Mouse (Mus musculus): ENCODE data around the gene Mak.
"Not testable (repeated sequence)": the region's sequence is repeated elsewhere in the genome, so short reads cannot be mapped to it uniquely, and the experiment has no call there.

Mak gene

DNA sequence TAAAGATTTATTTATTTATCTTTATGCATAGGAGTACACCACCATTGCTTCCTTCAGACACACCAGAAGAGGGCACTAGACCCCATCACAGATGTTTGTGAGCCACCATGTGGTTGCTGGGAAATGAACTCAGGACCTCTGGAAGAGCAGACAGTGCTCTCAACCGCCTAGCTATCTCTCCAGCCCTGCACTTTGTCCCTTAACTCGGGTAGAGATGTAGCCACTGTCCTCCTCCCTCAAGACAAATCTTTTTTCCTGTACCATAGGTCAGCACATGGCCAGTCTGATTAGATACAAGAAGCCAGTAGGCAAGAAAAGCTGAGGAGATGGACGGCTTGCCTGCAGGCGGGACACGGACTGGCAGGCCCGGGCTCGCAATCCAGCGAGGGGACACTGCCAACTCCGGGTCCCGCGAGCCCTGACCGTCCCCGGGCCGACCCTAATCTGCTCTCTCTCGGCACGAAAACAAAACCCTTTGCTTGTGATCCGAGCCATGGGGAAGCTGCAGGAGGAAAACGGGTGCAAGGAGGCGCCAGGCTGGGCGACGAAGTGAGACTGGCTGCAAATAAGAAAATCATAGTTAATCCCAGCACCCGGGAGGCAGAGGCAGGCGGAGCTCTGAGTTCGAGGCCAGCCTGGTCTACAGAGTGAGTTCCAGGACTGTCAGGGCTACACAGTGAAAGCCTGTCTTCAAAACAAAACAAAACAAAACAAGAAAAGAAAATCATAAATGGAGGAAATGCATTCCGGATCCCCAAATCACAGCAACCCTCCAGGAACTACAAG, 79.2 kb downstream of the Mak start:
- no peak for DNase-seq (ENCODE audit: low read depth, low spot score)

DNA sequence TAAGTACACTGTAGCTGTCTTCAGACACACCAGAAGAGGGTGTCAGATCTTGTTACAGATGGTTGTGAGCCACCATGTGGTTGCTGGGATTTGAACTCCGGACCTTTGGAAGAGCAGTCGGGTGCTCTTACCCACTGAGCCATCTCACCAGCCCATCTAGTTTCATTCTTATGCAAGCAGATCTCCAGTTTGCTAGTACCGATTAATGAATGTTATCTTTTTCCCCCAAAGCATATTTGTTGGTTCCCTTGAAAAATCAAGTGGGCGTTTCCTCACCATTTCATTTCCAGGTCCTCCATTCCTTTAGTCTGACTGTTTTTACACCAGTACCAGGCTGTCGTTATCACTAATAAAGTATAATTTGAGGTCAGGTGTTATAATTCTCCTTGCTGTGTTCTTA, 81.0 kb downstream of the Mak start:
- DNase-seq (ENCODE audit: low read depth, low spot score), result not testable (repeated sequence)

DNA sequence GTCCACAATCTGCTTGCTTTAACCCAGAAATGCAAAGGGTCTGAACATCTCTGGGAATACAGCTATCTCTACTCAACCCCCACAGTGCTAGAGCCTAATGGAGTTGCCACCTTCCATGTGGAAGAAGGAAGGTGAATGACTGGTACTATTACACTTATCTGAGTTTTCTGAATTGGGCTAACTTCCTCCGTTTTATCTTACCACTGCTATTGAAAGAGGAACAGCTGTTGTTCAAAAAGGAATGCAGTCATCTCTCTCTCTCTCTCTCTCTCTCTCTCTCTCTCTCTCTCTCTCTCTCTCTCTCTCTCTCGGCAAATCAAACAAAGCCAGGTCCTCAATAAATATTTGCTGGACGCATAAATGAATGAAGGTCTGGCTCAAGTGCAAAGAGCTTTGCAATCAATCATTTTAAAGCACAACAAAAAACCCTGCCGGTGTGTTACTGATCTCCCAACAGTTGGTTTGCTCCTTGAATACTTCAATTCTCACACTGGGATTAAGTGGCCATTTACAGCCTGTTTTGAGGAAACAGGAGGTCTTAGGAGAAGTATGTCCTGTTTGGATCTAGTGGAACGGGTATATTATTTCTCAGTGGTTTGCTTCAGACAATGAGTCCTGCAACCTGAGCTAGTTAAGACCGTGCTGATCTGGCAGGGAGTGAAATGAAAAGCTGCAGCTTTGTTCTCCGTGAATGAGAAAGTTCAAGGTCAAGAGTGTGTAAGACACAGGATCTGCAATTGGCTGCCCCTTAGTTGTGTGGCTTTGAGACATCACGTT, 84.8 kb downstream of the Mak start:
- DNase-seq (ENCODE audit: low read depth, low spot score), result peak; percentile 60

DNA sequence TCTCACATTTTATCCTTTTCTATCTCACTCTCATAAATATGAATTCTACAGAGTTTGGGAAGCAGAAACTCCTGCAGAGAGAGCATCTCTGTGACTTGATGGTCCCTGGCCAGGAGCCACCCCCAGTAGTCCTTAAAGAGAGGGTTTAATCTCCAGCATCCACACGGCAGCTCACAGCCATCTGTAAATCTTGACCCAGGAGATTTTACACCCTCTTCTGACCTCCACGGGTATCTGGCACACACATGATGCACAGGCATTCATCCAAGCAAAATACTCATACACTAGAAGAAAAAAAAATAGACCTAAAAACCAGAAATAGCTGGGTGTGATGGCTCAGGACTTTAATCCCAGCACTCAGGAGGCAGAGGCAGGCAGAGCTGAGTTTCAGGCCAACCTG, 91.1 kb downstream of the Mak start:
- DNase-seq (ENCODE audit: low read depth, low spot score), result no peak

DNA sequence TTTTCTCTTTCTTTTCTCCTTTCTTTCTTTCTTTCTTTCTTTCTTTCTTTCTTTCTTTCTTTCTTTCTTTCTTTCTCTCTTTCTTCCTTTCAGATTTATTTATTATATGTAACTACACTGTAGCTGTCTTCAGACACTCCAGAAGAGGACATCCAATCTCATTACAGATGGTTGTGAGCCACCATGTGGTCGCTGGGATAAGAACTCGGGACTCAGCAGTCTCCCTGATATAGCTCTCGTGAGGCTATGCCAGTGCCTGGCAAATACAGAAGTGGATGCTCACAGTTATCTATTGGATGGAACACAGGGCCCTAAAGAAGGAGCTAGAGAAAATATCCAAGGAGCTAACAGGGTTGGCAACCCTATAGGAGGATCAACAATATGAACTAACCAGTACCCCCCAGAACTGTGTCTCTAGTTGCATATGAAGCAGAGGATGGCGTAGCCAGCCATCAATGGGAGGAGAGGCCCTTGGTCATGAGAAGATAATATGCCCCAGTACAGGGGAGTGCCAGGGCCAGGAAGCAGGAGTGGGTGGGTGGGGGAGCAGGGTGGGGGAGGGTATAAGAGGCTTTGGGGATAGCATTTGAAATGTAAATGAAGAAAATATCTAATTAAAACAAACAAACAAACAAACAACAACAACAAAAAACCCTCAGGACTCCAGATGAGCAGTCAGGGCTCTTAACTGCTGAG, 91.8 kb downstream of the Mak start:
- not testable (repeated sequence) for DNase-seq (ENCODE audit: low read depth, low spot score)

DNA sequence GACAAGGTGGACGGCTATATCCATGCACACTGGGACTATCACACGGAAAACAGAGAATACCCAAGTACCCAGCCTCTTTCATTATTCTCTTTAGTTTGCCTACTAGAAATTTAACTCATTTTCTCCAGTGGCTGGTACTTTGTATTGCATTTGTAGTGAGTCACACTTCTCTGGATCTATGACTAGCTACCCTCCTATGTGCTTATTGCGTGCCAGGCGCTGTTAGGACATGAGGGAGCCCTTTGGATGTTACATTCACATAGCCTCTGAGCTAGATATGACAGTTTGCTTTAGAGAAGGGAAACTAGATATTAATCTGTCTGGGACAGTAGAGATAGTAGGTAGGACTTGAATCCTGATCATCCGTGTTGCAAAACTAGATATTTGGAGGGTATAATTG, 93.4 kb downstream of the Mak start:
- no peak for DNase-seq (ENCODE audit: low read depth, low spot score)

DNA sequence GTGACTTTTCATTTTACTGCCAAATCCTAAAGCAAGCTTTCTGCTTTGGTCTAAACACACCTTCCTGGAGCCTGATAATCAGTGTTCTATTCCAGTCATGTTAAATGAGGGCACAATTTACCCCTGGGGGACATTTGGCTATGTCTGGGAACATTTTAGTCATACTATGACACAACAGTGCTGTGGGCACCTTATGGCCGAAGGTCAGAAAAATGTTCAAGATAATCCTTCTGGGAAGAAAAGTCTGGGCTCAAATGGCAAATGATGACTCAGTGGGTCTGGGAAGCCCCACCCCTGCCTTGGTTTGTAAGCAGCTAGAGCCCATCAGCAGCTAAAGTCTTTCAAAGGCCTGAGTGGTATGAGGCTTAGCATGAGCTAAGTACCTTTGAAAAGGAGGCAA, 96.7 kb downstream of the Mak start:
- no peak for DNase-seq (ENCODE audit: low read depth, low spot score)

DNA sequence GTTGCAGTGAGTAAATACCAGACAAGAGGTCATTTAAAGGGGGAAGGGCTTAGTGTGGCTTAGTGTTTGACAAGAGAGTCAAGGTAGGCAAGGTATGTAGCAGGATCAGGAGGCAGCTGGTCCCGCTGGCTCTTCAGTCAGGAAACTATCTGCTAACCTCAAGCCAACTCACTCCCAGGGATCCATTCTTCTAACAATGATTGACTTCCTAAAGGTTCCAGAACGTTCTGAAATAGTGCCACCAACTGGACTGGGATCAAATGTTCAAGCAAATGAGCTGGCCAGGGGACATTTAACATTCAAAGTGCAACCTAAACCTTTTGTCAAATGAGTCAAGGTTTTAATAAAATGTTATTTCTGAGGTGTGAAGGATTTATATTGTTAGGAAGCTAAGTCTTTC, 100.2 kb downstream of the Mak start:
- no peak for DNase-seq (ENCODE audit: low read depth, low spot score)

DNA sequence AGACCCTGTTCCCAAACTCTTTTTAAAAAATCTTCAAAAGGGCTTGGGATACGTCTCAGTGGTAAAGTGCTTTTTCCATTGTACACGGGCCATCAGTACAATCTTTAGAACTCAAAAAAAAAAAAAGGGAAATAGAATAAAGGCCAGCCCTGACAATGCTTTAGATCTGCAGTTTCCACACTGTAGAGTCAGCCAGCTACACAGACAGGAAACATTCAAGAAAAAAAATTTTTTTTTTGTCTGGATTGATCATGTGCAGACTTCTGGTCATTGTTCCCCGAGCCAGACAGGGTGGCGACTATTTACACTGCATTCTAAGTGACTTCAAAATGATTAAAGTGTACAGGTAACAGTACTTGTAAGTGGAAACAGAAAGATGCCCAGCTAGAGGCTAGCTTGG, 100.9 kb downstream of the Mak start:
- DNase-seq (ENCODE audit: low read depth, low spot score), result no peak

DNA sequence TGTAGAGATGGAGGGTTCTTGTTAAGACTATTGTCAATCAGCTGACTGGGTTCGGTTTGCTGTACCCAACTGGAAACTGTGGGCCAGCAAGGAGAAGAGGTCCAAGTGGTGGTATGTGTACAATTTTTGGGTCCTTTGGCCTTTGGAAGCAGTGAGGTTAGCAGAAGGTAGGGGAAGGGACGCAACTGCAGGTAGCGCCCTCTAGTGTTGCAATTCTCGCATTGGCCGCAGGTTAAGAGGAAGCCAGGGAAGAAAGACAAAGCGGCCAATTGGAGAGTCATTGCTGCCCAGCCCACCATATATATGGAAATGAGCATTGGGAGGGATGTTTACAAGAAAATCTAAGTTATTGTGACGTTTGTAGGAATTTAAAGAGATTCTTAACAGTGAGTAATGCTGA, 101.9 kb downstream of the Mak start:
- DNase-seq (ENCODE audit: low read depth, low spot score), result peak; percentile 92
